Mouse (Mus musculus) skeletal muscle tissue, adult 2 months (tissue): ENCODE measurements around the gene Vamp9.

ENCODE experiments used
- DNase-seq: peaks from one replicate; pipeline ENCODE4 v3.0.0-alpha.2; 2012; ENCODE audit warnings: low read depth, low spot score

The Vamp9 gene

GRCm38 (mm10) chr5:99906181-99906956, at the start of gene Vamp9:
Gene Vamp9, plus strand, starts transcription at chr5:99906254.
- DNase-seq = peak; percentile 90

GRCm38 (mm10) chr5:99857106-99857637, 48.9 kb upstream of the Vamp9 start:
- DNase-seq = no peak

- no peak for DNase-seq
Observed at GRCm38 (mm10) chr5:99859637-99860433, 46.2 kb upstream of the Vamp9 start.

- no peak for DNase-seq
Observed at GRCm38 (mm10) chr5:99861816-99862215, 44.2 kb upstream of the Vamp9 start.

GRCm38 (mm10) chr5:99863656-99864380, 42.2 kb upstream of the Vamp9 start:
- DNase-seq = no peak

GRCm38 (mm10) chr5:99865779-99866178, 40.3 kb upstream of the Vamp9 start:
- DNase-seq = no peak

GRCm38 (mm10) chr5:99868286-99868685, 37.8 kb upstream of the Vamp9 start:
- DNase-seq = no peak

- DNase-seq = no peak
Observed at GRCm38 (mm10) chr5:99868923-99869322, 37.1 kb upstream of the Vamp9 start.

- no peak for DNase-seq
Observed at GRCm38 (mm10) chr5:99877565-99877964, 28.5 kb upstream of the Vamp9 start.

- no peak for DNase-seq
Observed at GRCm38 (mm10) chr5:99882441-99882840, 23.6 kb upstream of the Vamp9 start.

GRCm38 (mm10) chr5:99884035-99884434, 22.0 kb upstream of the Vamp9 start:
- DNase-seq = no peak

GRCm38 (mm10) chr5:99887133-99887532, 18.9 kb upstream of the Vamp9 start:
- no peak for DNase-seq

- DNase-seq = no peak
Observed at GRCm38 (mm10) chr5:99891516-99892441, 14.3 kb upstream of the Vamp9 start.

GRCm38 (mm10) chr5:99900041-99900440, 6.0 kb upstream of the Vamp9 start:
- DNase-seq = no peak

GRCm38 (mm10) chr5:99905731-99906130, 323 bp upstream of the Vamp9 start:
- no peak for DNase-seq

- no peak for DNase-seq
Observed at GRCm38 (mm10) chr5:99915494-99915893, 9.4 kb downstream of the Vamp9 start.

GRCm38 (mm10) chr5:99922033-99922432, 16.0 kb downstream of the Vamp9 start:
- no peak for DNase-seq

- DNase-seq = peak; percentile 10
Observed at GRCm38 (mm10) chr5:99927951-99928350, 21.9 kb downstream of the Vamp9 start.

- DNase-seq = no peak
Observed at GRCm38 (mm10) chr5:99931910-99932309, 25.9 kb downstream of the Vamp9 start.

GRCm38 (mm10) chr5:99939440-99939839, 33.4 kb downstream of the Vamp9 start:
- no peak for DNase-seq

- DNase-seq = no peak
Observed at GRCm38 (mm10) chr5:99941273-99941672, 35.2 kb downstream of the Vamp9 start.
